Mouse (Mus musculus): Measurements from ENCODE around the gene Sp6.

Gene Sp6

DNA sequence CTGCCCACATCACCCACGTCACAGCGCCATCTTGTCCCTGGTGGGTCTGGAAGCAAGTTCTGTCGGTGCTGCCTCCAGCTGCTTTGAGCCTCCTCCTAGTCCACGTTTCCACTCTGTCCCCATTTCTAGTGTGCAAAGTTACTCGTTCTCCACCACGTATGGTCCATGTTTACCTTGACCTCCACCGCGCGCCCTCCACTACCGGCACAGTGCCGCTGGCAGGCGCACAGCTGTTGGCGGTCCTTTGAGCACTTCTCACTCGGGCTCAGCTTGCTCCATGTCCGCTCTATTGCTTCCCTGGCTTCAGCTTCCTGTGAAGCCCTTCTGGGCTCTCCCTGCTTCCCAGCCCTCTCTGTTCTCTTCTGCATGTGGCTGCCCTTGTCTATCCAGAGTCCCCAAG, 31.7 kb upstream of the Sp6 start:
- in situ Hi-C loops (cut with MboI, MseI): no loop called here

DNA sequence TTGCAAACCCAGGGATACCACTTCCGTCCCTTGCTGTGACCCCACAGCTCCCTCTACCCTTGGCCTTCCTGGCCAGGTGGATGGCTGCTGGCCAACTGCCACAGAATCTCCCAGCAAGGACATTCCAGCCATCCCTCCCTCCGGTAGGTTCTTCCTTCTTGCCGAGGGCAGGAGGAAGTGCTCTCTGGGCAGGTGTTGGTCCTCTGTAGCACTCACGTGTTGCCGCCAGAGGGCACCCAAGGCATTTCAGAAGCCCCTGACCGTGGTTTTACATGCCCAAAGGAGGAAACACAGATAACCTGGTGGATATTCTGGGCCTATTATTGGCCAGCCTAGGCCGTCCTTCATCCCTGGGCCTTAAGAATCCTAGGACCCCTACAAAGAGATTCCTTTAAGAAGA, 30.8 kb upstream of the Sp6 start:
- in situ Hi-C loops (cut with MboI, MseI): no loop called here

DNA sequence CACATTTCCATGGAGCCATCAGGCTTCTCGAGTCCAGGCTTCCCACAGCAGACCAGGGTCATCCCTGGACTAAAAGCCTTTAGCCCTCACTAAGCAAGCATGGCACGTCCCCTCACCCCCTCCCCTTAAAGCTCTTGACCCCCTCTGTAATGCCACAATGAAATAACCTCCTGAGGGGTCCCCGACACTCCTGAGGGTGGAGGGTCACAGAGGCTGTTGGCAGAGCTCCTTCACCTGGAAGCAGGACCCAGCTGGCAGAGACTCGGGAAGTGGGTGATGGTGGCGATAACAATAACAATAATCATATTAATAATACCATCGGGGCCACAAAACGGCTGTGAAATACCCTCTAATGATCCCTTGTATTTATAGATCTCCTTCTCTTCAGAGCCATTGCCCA, 30.3 kb upstream of the Sp6 start, which contains the start of gene Sp2:
Gene Sp2 (minus strand): TSS at position 101 of the 400 bp plus-strand sequence.
- in situ Hi-C loops (cut with MboI, MseI): no loop called here

DNA sequence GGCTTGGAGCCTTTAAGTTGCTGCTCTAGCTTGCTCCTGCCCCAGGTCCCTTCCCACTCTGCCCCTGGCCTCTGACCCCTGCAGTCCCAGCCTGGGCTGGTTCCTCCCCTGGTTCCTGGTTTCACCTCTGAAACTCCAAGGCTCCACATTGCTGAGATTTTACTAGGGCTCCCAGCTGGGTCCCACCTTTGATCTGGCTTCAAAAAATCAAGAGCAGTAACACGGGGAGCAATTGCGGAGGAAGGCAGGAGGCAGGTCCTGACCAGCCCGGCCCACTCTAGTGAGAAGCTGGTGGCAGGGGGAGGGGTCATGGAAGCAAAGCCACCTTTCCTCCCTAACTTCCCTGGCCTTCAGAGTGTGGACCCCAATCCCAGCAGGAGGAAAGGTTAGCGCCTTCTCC, 28.3 kb upstream of the Sp6 start:
- in situ Hi-C loops (cut with MboI, MseI): loop anchor here (5.0 kb wide), 1 partner anchor 37 kb away; no protein-coding TSS in a partner anchor

DNA sequence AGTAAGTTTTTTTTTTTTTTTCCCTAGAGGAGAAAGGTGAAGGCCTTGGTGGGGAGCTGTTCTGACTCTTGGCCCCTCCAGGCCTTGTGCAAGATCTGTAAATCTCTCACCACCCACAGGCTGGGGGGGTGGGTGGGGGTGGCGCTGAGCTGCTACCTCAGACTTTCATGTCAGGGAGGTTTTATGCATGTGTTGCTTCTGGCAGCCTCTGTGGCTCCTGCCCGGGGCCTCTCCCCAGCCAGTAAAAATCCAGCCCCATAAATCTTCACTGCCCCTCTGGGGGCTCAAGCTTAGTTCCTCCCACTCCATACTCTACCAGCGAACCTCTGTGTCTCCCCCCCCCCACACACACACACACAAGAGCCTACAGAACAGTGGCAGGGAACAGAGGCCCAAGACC, 26.7 kb upstream of the Sp6 start:
- in situ Hi-C loops (cut with MboI, MseI): loop anchor here (5.0 kb wide), 1 partner anchor 36 kb away; no protein-coding TSS in a partner anchor

DNA sequence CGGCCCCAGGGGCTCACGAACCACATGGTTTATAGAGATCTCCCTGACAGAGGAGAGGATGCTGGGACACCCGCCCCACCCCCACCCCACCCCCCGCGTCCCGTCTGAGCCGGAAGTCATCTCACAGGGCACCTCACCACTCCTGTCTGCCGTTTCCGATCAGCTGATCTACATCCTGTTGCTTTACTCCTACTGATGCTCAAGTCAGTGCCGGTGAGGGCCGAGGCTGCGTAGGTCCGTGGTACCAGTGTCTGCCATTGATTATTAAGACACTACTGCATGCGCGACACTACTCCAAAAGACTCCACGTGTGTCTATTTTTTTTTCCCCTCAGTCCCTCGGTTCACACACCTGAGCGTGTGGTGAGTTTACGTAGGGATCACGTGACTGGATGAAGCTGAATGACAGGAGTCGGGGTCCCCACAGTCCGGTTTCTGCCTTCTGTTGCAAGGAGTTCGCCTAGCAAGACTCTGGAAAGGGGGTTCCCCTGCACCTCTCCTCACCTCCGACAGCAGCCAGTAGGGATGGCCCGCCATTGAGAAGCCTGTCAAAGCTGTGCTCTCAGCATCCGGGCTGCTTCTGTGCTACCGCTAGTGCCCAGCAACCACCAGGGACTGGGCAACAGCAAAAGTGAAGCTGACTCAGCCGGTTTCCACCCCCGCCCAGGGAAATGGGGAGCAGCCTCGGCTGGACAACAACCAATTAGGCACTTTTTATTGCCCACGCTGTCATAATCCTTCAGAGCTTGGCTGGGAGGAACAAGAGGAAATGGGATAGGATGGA, 25.1 kb upstream of the Sp6 start:
- in situ Hi-C loops (cut with MboI, MseI): loop anchor here (5.0 kb wide), 1 partner anchor 34 kb away; no protein-coding TSS in a partner anchor

DNA sequence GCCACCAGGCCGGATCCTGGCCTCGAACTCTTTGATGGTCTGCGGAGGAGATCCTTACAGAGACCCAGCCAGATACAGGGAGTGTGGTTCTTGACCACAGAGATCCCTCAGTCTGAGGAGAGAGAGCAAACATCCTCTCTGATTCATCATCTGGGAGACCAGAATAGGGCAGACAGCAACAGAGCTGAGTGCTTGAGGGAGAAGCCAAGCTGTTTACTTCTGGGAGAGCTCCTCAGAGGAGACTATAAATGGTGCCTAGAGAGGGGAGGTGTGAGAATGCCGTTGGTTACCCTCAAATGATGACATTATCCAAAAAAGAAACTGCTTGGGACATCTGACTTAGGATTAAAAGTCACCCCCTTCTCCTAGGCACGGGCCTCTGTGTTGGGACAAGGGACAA, 21.7 kb upstream of the Sp6 start:
- in situ Hi-C loops (cut with MboI, MseI): no loop called here

DNA sequence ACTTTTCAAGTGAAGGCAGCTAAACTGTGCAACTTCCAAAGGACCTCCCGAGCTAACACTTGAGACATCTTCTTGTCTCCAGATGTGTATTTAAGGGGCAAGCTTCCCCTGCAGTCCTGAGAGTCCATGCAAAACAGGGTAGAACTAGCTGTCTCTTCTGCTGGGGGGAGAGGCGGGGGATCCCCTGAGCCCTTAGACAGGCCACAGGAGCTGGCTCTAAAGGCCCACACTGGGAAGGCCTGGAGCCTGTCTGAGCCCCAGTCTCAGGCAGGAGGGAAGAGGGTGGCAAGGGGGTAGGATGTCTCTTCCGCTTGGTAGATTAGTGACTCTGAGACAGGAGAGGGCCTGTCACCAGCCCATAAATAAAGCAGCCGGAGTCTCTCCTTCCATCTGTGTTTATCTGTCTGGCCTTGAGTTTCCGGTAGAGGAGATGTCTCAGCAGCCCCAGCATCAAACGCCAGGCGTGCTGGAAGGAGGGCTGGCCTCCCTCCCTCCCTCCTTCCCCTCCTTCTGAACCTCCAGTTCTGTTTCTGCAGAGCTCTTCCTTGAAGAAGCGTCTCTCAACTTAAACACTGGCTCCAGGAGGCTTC, 20.4 kb upstream of the Sp6 start:
- in situ Hi-C loops (cut with MboI, MseI): no loop called here

DNA sequence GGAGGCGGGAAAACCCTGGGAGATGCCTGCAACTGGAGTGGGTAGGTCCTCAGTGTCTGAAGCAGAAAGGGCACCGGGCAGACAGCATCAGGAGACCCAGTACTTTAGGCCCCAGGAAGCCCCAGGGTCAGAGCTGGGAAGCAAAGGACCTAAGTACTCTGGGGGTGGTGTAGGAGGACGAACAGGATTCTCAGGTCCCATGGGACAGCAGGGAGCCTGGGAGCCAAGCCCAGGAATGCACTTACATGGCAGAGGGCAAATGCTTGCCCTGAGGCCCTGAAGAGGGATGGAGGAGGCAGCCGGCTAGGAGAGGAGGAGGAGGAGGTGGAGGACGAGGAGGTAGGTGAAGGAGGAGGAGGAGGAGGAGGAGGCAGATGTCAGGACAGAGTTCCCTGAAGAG, 18.2 kb upstream of the Sp6 start:
- in situ Hi-C loops (cut with MboI, MseI): no loop called here

DNA sequence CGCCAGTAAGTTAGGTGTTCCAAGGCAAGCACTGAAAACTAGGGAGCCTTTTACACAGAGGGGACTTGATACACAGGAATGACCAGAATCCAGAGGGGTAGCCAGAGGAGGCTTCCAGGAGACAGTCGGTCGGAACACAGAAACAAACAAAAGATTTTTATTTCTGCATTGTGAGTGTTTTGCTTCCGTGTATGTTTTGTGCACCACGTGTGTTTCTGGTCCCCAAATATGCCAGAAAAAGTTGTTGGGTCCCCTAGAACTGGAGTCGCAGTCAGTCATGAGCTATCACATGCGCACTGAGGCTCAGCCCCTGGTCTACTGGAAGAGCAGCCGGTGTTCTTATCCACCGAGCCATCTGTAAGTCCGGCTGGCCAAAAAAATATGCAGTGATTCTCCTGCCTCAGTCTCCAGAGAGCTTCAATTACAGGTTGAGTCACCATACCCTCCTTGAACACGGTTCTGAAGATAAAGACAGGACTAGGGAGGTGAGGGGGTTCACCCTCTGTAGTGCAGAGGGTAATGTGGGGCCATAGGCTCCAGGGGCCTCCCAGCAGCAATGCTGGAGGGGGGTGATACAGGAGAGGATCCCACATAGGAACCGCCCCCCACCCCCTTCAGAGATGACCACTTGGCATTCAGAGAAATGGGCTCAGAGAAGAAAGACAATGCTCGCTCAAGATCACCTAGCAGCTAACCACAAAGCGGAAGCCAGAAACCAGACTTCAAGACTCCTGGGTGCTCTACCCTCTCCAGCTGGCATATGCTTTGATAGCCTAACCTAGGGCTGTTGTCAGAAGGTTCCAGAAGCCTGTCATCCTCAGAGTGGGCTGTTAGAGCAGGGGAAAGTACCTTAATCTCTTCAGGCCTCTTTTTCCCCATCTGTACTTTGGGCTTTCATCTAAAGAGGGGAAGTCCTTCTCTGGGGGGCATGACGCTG, 17.1 kb upstream of the Sp6 start:
- in situ Hi-C loops (cut with MboI, MseI): no loop called here

DNA sequence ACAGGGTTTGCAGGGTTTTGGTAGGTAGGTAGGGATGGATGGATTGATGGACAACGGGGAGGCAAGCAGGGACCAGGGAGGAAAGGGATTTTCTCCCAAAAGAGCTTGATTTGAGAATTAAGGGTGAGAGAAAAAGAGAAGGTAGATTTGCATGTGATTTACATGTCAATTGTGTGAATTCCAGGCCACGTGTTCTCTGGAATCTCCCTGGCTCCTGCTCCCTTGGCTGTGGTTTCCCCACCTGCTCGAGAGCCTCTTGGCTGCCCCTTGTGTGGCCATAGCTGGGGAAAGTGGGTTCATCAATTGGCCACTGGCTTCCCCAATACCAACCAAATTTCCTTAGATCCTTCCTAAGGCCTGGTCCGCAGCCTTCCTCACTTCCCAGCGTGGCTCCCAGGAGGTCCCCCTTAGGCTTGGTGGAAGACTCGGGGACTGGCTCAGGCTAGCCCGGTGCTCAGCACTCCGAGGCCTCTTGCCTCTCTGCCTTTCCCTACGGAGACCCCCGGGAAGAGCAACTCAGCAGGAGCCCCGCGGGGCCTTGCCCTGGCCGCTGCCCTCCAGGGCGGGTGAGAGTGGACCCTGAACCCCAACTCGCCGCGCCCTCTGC, 16.3 kb upstream of the Sp6 start:
- in situ Hi-C loops (cut with MboI, MseI): no loop called here

DNA sequence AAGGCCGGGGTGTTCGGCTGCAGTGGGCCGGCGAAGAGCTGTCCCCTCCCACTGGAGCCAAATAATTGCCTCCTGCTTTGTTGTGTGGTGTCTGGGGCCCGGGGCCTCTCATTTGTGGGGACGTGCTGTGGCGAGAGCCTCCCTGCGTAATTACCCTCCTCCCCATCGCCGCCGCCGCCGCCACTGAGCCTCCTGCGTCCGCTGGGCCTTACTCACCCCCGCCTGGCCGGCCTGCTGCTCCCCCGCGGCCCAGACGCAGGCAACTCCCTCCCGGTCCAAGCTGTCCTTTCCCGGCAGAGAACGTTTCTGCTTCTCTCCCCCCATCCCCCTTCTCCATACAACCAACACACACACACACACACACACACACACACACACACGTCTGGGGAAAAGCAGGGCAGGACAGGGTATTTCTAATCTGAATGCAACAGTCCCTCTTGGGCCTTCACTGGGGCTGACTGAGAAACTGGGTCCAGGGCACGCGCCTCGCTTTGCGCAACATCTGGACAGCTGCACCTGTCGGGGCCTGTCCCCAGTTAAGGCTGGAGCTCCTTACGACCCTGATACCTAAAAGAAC, 15.7 kb upstream of the Sp6 start:
- in situ Hi-C loops (cut with MboI, MseI): no loop called here

DNA sequence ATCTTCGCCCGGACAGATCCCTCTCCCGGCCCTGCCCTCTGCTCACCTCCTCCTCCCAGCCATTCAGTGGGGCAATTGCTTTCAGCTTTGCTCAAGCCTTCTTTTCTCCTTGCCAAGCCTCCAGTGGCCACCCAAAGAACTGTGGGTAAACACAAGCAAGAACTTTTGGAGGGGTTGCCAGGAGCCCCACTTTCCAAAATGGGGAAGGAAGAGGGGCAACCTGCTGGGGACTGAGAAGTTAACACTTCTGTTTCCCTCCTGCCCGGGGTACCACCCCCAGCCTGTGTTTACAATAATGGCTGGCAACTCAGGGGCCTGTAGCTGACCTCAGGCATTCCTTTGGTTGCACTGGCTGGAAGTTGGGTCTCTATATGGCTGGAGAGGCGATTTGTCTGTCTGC, 10.0 kb upstream of the Sp6 start:
- in situ Hi-C loops (cut with MboI, MseI): loop anchor here (25.0 kb wide), 1 partner anchor 1141 kb away; no protein-coding TSS in a partner anchor

DNA sequence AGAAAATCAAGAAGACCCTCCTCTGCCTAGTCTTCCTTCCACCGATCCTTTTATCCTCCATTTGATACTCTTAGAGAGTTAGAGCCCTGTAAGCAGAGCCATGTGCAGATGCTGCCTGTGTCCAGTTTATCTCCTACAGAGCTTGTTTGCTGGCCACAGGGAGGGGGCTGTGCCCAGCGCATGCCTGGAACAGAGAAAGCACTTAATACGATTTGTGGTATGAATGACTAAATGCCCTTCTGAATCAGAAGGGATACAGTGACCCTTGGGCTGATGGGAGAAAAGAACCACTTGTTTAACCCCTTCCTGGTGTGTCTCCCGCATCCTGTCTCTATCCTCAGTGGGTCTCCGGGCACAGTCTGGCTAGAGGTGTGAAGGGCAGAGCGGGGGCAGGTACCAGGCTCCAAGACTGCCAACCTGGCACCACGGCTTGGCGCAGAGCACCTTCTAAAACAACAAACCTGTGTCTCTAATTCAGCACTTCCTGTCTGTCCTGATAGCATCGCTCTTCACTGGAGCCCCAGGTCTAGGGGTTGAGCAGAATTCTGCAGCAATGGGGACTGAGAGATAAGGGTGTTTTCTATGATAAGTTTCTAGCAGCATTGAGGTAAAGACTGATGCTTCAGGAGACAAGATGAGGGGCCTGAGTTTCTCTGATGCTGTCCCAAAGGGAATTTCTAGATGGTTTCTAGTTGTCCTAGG, 6.0 kb upstream of the Sp6 start:
- in situ Hi-C loops (cut with MboI, MseI): loop anchor here (25.0 kb wide), 1 partner anchor 1145 kb away; no protein-coding TSS in a partner anchor

DNA sequence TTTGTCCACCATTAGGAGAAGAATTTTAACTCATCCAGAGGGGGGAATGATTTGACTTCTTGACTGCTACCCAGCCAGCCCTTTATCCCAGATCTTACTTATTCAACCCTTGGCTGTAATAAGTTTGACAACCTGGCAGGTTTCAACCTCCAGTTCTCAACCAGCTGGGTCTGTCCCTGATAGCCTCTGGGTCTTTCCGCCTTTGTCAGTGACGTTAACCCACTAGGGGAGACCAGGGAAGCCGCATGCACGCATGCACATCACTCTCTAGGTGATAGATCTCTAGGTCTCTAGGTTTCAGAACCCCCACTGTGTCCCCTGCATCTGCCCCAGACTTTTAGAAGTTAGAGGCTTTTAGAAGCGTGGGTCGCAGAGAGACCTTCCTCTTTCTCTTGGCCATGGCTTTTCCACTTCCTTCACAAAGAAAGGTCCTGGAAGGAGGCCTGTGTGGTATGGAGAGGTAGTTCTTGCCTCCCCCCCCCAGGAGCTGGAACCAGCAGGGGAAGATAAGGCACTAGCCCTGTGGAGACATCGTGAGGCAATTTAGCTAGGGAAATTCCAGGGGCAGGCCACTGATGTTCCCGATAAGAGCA, 3.9 kb upstream of the Sp6 start:
- in situ Hi-C loops (cut with MboI, MseI): loop anchor here (25.0 kb wide), 1 partner anchor 1147 kb away; no protein-coding TSS in a partner anchor

DNA sequence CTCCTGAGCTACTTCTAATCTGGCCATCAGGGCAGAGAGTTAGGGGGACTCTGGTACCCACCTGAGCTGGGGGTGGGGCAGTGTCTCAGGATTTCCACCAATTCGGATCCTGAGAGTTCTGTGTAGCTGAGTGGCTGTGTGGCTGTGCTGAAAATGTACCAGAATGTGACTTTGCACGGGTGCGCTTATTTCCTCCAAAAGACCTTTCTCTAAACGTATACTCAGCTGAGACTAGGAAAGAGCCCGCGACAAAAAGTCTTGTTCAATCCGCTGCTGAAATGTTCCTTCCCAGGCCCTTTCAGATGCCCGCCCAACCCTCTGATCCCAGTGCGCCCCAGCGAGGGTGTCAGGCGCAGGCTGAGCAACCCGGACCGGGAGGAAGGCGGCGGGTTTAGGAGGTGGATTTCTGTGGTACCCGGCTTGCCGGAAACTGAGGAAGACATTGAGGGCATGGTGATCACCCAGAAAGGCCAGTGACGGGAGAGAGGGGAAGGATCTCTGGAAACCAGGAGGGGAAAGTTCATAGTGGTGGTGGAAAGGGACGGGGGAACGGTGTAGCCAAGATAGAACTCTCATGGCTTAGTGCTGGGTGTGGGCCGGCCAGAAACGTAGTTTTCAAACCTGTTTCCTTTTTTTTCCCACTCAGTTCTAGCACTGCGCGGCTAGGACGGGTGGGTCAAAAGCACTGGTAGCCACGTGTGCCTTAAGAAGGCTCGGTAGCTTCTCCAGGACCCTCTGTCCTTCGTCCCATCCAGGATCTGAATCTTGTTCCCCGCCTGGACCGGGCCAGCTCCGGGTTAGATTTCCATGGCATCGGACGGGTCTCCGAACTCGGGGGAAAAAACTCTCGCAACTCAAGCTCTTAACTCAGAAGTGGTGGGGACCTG, 4.7 kb downstream of the Sp6 start:
- in situ Hi-C loops (cut with MboI, MseI): loop anchor here (25.0 kb wide), 1 partner anchor 1156 kb away; no protein-coding TSS in a partner anchor

DNA sequence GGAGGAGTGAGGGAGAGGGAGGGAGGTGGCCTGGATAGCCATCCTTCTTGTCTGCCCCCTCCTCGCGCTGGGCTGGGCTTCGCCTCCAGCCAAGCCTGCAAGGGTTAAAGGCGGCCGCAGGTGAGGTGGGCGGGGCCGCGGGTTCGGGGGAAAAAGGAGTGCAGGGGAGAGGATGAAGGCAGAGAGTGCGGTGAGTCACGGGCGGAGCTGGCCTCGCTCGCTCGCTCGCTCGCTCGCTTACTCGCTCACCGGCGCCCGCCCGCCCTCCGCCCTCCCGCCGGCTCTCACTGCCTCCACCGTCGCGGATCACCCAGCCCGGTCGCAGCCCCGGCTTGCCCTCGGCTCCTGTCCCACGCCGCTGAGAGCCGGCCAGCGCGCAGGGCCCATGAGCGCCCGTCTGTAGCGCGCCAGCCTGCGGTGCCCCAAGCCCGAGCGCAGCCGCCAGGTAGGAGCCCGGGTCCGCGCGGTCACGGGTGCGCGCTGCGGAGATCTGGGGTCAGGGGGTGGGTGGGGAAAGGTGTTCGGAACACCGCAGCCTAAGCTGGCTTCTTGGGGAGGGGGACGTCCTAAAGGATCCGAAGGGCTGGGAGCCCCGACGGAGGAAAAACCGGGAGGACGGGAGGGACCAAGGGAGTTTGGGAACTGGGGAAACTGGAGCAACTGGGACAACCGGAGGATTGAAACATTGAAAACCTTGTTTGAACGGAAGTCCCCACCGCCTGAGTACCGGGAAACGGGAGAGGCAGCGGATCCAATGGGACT, 5.6 kb downstream of the Sp6 start:
- in situ Hi-C loops (cut with MboI, MseI): loop anchor here (25.0 kb wide), 1 partner anchor 1156 kb away; no protein-coding TSS in a partner anchor

DNA sequence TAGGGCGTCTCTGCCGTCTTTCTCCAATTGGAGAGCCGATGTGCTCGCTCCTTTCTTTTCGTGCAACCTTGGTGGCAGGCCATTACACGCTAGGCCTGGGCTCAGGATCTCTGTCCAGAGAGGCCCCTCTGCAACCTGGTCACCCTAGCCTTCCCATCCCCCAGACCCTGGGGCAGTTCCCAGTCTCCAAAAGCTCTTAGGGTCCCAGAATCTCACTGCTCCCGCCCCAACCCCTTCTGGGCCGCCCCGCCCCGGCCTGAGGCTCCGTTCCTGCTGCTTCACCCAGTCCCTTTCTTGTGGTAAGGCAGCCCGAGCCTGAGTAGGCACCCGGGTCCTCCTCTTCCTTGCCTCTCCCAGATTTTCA, 6.1 kb downstream of the Sp6 start:
- in situ Hi-C loops (cut with MboI, MseI): loop anchor here (25.0 kb wide), 1 partner anchor 1157 kb away; no protein-coding TSS in a partner anchor

Data from regulatory T cell (primary cell).